Mouse (Mus musculus): Measurements from ENCODE around the gene Rps8. TPM values are rescaled to one million over a fixed set of nuclear protein-coding genes. Genes with fewer than 3 reads are reported as not detected.

The Rps8 gene
- polyA plus RNA-seq, 1 experiment from 2014 or later = 289 TPM

DNA sequence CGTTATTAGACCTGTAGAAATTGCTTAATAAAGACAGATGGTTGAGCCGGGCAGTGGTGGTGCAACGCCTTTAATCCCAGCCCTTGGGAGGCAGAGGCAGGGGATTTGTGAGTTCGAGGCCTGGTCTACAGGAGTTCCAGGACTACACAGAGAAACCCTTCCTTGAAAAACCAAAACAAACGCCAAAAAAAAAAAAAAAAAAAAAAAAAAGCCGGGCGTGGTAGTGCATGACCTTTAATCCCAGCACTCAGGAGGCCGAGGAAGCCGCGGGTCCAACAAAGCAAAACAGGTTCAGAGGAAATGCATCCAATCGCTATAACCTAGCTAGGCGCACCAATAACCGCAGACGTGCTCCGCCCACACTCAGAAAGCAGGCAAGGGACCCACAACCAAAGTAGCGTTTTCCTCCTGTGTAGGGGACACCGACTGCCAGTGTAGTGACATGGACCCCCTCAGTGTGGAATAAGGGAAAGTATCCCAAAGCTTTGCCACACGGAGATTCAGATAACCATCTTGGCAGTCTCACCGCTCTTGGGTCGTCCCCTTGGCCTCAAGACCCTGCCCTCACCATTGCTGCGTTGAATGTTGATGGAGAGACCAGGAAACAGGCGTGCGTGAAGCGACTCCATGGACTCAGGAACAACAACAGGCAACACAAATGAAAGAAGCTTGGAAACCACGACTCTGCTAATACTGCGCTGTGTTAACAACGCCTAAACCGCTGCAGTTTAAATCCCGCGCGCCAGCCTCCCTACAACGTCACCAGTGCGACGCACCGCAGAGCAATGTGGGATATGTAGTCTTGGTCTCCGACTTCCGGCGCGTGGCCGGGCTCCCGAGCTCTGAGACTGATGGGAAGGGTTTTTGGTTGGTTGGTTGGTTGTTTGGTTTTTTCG lies 26.1 kb upstream of the Rps8 start, which contains the start of gene Kif2c:
TSS of gene Kif2c (minus strand) at position 777 of the 896 bp plus-strand sequence.
- in situ Hi-C loops (cut with MboI; ENCODE audit: low pct_unique_long_range_greater_than_20kb) = no loop called here
- CTCF ChIA-PET = no interaction called here
- POLR2A ChIA-PET = interaction anchor here (0.7 to 1.4 kb wide), 2 partner anchors 11 to 27 kb away, joined by 4 read pairs; partner anchors contain the start of gene Rps8
- H3K27me3 ChIP-seq = no peaks in the 10 kb centered on the region
- ATAC-seq (peak; percentile 62), DNase-seq (ENCODE audit: low read depth, low spot score) (no peak)
- no peak for TF ChIP-seq CTCF (IDR thresholded peaks at IDR 0.05)

DNA sequence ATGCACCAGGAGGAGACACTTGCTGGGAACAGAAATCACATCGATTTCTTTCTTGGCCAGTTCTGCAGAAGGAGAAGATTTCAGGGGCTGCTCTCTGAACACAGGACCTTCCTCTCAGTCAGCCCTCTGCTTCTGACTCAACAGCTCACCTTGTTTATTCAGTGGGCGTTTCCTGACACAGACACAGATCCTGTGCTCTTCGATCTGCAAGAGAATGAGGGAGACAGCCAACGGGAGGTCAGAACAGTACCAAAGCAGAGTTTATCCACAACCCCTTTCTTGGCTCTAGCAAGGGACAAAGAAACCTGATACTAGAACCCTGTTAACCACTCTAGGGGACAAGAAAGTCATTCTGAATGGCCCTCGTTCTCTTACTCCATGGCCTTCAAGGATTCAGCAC lies 13.9 kb upstream of the Rps8 start:
- POLR2A ChIA-PET = interaction anchor here (1.4 kb wide), 1 partner anchor 14 kb away, joined by 6 read pairs; the partner anchor contains the start of gene Rps8
- no peaks in the 10 kb centered on the region for H3K27me3 ChIP-seq
- DNase-seq (ENCODE audit: low read depth, low spot score) (no peak), ATAC-seq (no peak)
- no peak for TF ChIP-seq CTCF (IDR thresholded peaks at IDR 0.05)
- in situ Hi-C loops (cut with MboI; ENCODE audit: low pct_unique_long_range_greater_than_20kb) = no loop called here
- CTCF ChIA-PET = interaction anchor here (1.4 to 1.7 kb wide), 2 partner anchors 11 to 14 kb away, joined by 3 to 5 read pairs; partner anchors contain the start of gene Rps8

DNA sequence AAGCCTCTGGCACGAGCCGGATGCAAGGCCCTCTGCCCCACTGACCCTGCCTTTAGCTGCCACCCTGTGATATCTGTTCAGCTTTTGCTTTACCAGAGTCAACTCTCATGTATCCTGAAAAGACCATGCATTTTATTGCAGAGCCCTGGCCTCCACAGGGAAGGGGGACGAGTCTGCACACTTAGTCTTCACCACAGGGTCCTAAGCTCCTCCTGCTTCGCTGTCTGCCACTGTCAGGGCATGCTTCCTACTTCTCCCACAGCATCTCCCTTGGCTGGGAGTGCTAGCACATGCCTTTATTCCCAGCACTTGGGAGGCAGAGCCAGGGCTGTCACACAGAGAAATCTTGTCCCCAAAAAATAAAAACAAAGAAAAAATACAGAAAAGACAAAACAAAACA lies 5.1 kb upstream of the Rps8 start:
- in situ Hi-C loops (cut with MboI; ENCODE audit: low pct_unique_long_range_greater_than_20kb) = no loop called here
- POLR2A ChIA-PET = no interaction called here
- H3K27me3 ChIP-seq = no peaks in the 10 kb centered on the region
- CTCF ChIA-PET = interaction anchor here (1.0 to 1.7 kb wide), 4 partner anchors 8 to 86 kb away, joined by 3 to 5 read pairs (median 3); no protein-coding TSS in a partner anchor
- no peak for TF ChIP-seq CTCF (IDR thresholded peaks at IDR 0.05)
- ATAC-seq = no peak
- DNase-seq (ENCODE audit: low read depth, low spot score) = no peak

DNA sequence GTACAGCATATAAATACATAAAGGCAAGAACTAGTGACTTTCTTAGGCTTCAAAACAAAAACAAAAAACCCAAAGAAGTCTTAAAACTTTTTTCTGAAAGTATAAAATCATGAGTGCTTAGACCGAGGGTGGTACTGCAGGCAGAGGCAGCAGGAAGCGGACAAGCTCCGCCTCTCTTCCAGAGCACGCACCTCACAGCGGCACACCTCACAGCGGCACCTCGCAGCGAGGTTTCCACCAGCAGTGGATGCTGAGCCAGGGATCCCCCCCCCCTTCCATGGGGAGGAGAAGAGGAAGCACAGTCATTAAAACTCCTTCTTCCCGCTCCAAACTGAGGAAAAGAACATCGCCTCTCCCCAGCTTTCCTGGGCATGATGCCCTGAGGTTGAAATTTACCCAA lies 3.6 kb upstream of the Rps8 start:
- ChIA-PET CTCF (interaction anchor here (1.3 to 2.1 kb wide), 3 partner anchors 10 to 17 kb away, joined by 4 to 5 read pairs (median 5); no protein-coding TSS in a partner anchor), POLR2A (no interaction called here)
- TF ChIP-seq CTCF (IDR thresholded peaks at IDR 0.05) = no peak
- in situ Hi-C loops (cut with MboI; ENCODE audit: low pct_unique_long_range_greater_than_20kb) = no loop called here
- ATAC-seq (no peak), DNase-seq (ENCODE audit: low read depth, low spot score) (no peak)
- no peaks in the 10 kb centered on the region for H3K27me3 ChIP-seq

DNA sequence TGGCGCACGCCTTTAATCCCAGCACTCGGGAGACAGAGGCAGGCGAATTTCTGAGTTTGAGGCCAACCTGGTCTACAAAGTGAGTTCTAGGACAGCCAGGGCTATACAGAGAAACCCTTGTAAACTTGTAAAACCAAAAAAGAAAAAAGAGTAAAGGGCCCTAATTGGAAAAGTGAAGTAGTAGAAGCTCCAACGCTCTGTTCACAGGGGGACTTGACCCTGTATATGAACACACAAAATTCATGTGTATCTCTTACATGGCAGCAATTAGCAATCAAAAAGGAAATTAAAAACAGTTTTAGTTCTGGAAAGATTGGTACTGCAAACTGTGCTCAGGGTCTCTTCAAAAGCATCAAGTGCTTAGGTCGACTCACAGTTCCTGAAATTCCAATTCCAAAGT lies 329 bp upstream of the Rps8 start:
- no peak for ATAC-seq
- ChIA-PET POLR2A (interaction anchor here (0.7 to 1.9 kb wide), 5 partner anchors 13 to 57 kb away, joined by 3 to 6 read pairs (median 3); no protein-coding TSS in a partner anchor), CTCF (interaction anchor here (0.9 to 4.0 kb wide), 3 partner anchors 10 to 22 kb away, joined by 3 to 13 read pairs (median 3); no protein-coding TSS in a partner anchor)
- TF ChIP-seq CTCF (IDR thresholded peaks at IDR 0.05) = no peak
- no peaks in the 10 kb centered on the region for H3K27me3 ChIP-seq
- no peak for DNase-seq (ENCODE audit: low read depth, low spot score)
- in situ Hi-C loops (cut with MboI; ENCODE audit: low pct_unique_long_range_greater_than_20kb) = no loop called here

DNA sequence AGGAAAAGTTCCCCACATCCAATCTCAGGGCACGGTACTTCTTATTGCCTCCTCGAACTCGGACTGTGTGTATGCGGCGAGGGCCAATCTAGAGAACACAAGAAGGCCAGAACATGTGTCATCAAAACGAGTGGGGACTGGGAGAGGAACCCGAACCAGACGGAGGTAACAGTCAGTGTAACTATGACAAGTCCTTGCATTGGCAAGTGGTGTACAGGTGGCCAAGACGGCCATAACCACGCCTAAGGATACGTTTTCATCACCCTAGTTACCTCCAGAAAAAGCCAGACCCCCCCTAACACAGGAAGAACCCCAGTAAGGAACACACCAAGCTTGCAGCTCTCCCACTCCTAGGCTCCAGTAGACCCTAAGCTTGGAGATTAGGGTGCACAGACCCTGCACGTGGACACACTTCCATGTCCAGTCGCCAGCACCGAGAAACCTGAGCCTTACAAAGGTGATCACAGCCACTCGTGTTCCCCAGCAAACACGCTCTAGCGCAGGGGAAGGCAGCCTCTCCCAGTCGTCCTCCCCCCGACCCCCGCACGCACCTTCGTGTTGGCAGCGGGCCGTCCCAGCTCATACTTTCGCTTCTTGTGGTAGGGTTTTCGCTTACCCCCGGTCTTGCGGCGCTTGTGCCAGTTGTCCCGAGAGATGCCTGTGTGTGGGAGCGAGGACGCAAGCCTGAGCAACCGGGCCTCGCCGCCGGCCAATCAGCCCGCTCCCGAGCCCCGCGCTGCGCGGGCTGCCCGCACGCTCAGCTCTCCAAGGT lies 837 bp downstream of the Rps8 start:
- no peak for TF ChIP-seq CTCF (IDR thresholded peaks at IDR 0.05)
- ChIA-PET POLR2A (interaction anchor here (1.1 to 1.9 kb wide), 6 partner anchors 9 to 26 kb away, joined by 3 to 6 read pairs (median 4); no protein-coding TSS in a partner anchor), CTCF (interaction anchor here (0.9 to 4.0 kb wide), 3 partner anchors 9 to 23 kb away, joined by 3 to 13 read pairs (median 3); no protein-coding TSS in a partner anchor)
- in situ Hi-C loops (cut with MboI; ENCODE audit: low pct_unique_long_range_greater_than_20kb) = no loop called here
- no peak for DNase-seq (ENCODE audit: low read depth, low spot score)
- peak; percentile 22 for ATAC-seq
- no peaks in the 10 kb centered on the region for H3K27me3 ChIP-seq

DNA sequence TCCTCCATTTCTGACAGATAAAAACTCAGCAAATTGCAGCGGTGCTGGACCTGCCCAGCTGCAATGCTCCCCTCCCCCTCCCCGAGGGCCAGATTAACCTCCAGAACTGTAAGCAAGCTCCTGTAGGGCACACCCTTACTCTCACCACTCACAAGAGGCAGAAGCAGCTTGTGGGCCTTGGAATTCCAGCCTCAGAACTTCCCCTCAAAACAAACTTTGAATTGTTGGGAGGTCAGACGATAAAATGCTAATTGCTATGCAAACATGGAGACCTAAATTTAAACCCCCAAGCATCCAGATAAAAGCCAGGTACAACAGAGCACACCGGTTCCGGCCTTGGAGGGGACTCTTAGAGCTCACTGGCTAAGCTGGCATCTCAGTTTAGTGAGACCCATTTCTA lies 3.3 kb downstream of the Rps8 start:
- in situ Hi-C loops (cut with MboI; ENCODE audit: low pct_unique_long_range_greater_than_20kb) = loop anchor here (5.0 kb wide), 1 partner anchor 65 kb away; no protein-coding TSS in a partner anchor
- TF ChIP-seq CTCF (IDR thresholded peaks at IDR 0.05) = no peak
- DNase-seq (ENCODE audit: low read depth, low spot score) (no peak), ATAC-seq (no peak)
- H3K27me3 ChIP-seq = no peaks in the 10 kb centered on the region
- ChIA-PET POLR2A (no interaction called here), CTCF (interaction anchor here (0.9 to 1.2 kb wide), 2 partner anchors 32 to 37 kb away, joined by 3 to 4 read pairs; no protein-coding TSS in a partner anchor)

DNA sequence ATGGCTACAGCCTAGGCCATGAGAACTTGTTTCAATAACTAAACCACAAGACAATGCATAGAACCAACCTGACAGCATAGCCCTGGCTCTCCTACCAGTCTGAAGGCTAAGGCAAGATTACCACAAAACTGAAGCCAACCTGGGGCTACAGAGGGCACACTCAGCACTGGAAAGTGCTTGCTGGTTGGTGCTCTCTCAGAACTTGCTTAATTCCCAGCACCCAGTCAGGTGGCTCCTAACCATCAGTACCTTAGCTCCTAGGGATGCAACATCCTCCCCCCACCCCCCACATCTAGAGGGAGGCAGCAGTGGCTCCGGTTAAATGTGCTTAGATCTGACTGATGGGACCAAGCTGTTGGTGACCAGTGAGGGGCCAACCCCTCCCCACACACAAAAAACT lies 4.6 kb downstream of the Rps8 start:
- DNase-seq (ENCODE audit: low read depth, low spot score) (no peak), ATAC-seq (no peak)
- CTCF ChIA-PET = interaction anchor here (0.7 kb wide), 1 partner anchor 149 kb away, joined by 3 read pairs; no protein-coding TSS in a partner anchor
- POLR2A ChIA-PET = no interaction called here
- H3K27me3 ChIP-seq = no peaks in the 10 kb centered on the region
- TF ChIP-seq CTCF (IDR thresholded peaks at IDR 0.05) = no peak
- in situ Hi-C loops (cut with MboI; ENCODE audit: low pct_unique_long_range_greater_than_20kb) = loop anchor here (5.0 kb wide), 1 partner anchor 66 kb away; no protein-coding TSS in a partner anchor

DNA sequence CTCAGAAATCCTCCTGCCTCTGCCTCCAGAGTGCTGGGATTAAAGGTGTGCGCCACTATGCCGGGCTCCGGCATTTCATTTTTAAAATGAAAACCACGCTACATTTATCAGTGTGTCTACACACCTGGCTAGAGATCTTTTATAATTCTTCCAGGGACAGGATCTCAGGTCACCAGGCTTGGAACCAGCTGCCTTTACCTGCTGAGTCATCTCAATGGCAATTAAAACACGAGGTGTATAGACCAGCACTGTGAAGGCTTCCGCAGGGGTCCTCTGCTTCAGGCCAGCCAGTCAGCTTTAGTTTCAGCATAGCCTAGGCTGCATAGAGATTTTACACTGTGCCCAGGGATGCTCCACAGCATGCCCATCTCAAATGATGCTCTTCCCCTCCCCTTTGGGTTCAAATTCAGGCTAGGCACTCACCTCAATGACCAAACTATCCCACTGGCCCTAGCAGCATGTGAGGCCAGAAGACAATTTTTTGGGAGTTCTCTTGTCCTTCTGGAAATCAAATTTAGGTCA lies 5.8 kb downstream of the Rps8 start:
- ATAC-seq (no peak), DNase-seq (ENCODE audit: low read depth, low spot score) (no peak)
- no peak for TF ChIP-seq CTCF (IDR thresholded peaks at IDR 0.05)
- H3K27me3 ChIP-seq = no peaks in the 10 kb centered on the region
- in situ Hi-C loops (cut with MboI; ENCODE audit: low pct_unique_long_range_greater_than_20kb) = loop anchor here (5.0 kb wide), 1 partner anchor 67 kb away; no protein-coding TSS in a partner anchor
- CTCF ChIA-PET = no interaction called here
- POLR2A ChIA-PET = no interaction called here

Data from Patski (cell line).